Comparison of ENCODE assay signal across 29 mouse cellular contexts in the genomic region with DNA sequence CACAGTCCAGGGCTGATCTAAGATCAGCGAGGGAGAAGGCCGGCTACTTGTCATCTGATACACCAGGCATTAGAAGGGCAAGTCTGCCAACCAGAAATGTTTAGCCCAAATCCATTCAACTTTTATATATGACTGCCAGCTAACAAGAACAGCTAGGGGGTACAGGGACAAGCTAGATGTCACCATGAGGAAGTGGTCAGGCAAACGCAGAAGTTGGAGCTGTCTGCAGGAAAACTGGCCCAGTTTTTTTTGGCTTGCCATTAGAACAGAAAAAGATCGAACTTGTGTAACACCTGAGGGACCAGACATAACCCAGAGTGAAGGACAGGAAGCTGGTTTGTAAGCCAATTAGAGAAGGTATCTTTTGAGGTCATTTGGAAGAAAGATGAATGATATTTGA.
"Had no signal": no experiment of that assay in that cellular context is flagged by ENCODE, and none has a peak within 500 bp of the region (broad histone marks: within the 10 kb centered on the region; RNA-seq: fewer than 3 reads in every experiment).

No protein-coding gene starts in this region.

- H3K4me2 ChIP-seq: heart, embryonic 11.5 days; heart, embryonic 13.5 days; heart, embryonic 15.5 days; hindbrain, embryonic 12.5 days; hindbrain, embryonic 14.5 days; kidney, embryonic 15.5 days; liver, embryonic 11.5 days; liver, embryonic 13.5 days had no signal

- H3K4me1 ChIP-seq: heart, embryonic 13.5 days; heart, embryonic 15.5 days; kidney, embryonic 15.5 days; liver, embryonic 13.5 days had no signal

- H3K9ac ChIP-seq: heart, embryonic 13.5 days; heart, embryonic 15.5 days; hindbrain, embryonic 12.5 days; hindbrain, embryonic 14.5 days; kidney, embryonic 15.5 days; limb, embryonic 12.5 days; liver, embryonic 13.5 days had no signal

- ATAC-seq: hindbrain, postnatal 0 days; intestine, embryonic 16.5 days had no signal

- H3K27me3 ChIP-seq: heart, embryonic 15.5 days; hindbrain, embryonic 12.5 days; kidney, embryonic 15.5 days; limb, embryonic 12.5 days; liver, embryonic 13.5 days had no signal

- H3K9me3 ChIP-seq: heart, embryonic 13.5 days; heart, embryonic 15.5 days; hindbrain, embryonic 10.5 days; hindbrain, embryonic 12.5 days; kidney, embryonic 15.5 days; limb, embryonic 10.5 days; limb, embryonic 12.5 days; liver, embryonic 13.5 days had no signal

- DNase-seq: gastrocnemius, adult 2 months; gastrocnemius, postnatal 10 days; gastrocnemius, postnatal 25 days; heart, adult 18-20 months; heart, postnatal 14 days; heart, postnatal 36 days; kidney, adult 11 months; kidney, adult 2 months; kidney, adult 9 months; kidney, postnatal 14 days; kidney, postnatal 36 days; layer of hippocampus, adult 9-11 months; layer of hippocampus, postnatal 36 days; liver; liver, embryonic 13.5 days had no signal

- H3K36me3 ChIP-seq: heart, embryonic 13.5 days; heart, embryonic 15.5 days; hindbrain, embryonic 10.5 days; hindbrain, embryonic 12.5 days; kidney, embryonic 15.5 days; limb, embryonic 10.5 days; limb, embryonic 12.5 days; liver, embryonic 13.5 days had no signal

- H3K27ac ChIP-seq: gastrocnemius, adult 2 months; heart, embryonic 13.5 days; heart, embryonic 15.5 days; hindbrain, embryonic 10.5 days; hindbrain, embryonic 12.5 days; hindbrain, embryonic 14.5 days; hindbrain, postnatal 0 days; kidney, embryonic 15.5 days; kidney, postnatal 0 days; left cerebral cortex, adult 2 months; limb, embryonic 10.5 days; limb, embryonic 12.5 days; liver, embryonic 13.5 days had no signal

- H3K4me3 ChIP-seq: gastrocnemius, adult 2 months; heart, embryonic 13.5 days; heart, embryonic 15.5 days; hindbrain, embryonic 10.5 days; hindbrain, embryonic 12.5 days; kidney, embryonic 15.5 days; left cerebral cortex, adult 2 months; limb, embryonic 10.5 days; limb, embryonic 12.5 days; liver, embryonic 13.5 days had no signal
